Mouse (Mus musculus) CD8-positive naive resting alpha-beta T cell, adult 2 months (primary cell): ENCODE measurements at regions not wholly inside any gene's neighbourhood (a gene's known extent, or its start where the extent isn't known, plus 50 kb on each side); places are given as distances from the start of the nearest gene placed in this dataset.
"Not testable (repeated sequence)": the region's sequence is repeated elsewhere in the genome, so short reads cannot be mapped to it uniquely, and the experiment has no call there.

Experiments used
- DNase-seq, 2 experiments: peaks; one replicate each; pipeline ENCODE4 v3.0.0; 2022; ENCODE audit warnings: low read depth in 2 of 2, low spot score in 2 of 2

DNA sequence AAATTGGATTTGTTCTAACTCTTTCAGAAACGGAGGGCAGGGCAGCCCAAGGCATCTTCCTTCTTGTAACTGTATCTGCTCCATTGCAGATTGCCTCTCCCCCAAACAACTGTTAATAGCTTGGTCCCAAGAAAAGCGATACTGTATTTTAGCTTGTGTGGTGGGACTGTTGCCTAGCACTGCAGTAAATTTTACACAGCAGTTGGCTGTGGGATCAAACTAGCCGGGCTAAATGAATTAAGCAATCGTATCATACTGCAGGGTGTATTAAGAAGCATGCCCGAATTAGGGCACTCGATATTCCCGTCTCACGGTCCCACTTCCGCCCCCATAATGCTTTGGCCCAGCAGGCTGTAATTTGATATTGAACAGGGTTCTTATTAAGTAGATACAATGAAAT is 210.2 kb upstream of the 1700056E22Rik start:
- no peak for DNase-seq

DNA sequence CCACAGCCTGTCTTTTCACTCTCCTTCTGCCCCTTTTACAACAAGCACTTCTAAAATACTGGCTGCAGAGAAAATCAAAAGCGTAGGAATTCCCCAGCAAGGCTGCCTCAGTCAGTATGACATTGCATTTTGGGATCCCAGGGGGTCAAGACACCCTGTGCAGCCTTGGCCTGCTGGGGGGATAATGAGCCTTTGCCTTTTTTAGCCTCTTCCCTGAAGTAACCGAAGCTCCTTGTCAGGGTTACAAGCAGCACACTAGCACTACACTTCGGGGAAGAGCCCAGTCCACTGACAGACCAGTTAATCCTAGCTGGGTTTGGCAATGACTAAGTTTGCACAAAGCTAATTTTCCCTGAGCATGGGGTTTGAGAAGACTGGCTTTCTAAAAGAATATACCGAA is 207.7 kb upstream of the 1700056E22Rik start:
- DNase-seq: no peak

DNA sequence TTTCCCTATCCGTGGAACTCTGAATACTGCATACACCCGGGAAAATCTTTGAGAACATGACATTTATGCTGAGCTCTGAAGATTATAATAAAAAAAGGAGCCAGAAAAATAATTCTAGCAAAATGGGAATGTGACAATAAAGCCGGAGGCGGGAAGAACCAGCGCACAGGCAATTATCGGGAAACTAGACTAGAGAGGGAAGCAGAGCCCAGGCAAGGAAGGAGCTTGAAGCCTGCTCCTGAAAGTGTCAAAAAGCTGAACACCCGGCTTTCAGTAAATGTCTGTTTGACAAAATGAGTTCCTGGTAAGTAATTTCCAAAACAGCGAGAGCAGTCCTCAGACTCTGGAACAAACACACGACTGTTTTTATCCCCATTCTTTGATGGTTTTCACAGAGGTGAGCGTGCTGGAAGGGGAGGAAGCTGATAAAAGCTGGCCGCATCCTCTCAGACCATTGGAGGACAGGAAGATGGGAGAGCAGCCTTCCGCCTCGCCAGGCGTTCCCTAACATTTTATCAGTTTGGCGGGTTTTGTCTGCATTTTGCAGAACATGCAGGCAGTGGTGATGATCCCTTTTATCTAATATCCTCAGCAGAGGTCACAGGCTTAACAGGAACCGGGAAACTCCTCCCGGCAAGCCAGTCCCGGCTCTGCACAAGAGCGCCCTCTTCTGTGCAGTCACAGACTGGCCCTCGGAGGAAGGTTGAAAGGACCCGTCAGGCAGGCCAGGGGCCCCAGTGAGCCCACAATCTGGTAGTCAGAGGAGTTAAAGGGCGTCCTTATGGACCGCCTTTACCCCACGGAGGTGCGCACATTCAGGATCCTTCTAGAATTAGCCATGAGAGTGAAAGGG is 201.3 kb upstream of the 1700056E22Rik start:
- DNase-seq: peak; percentile 17 to 49

DNA sequence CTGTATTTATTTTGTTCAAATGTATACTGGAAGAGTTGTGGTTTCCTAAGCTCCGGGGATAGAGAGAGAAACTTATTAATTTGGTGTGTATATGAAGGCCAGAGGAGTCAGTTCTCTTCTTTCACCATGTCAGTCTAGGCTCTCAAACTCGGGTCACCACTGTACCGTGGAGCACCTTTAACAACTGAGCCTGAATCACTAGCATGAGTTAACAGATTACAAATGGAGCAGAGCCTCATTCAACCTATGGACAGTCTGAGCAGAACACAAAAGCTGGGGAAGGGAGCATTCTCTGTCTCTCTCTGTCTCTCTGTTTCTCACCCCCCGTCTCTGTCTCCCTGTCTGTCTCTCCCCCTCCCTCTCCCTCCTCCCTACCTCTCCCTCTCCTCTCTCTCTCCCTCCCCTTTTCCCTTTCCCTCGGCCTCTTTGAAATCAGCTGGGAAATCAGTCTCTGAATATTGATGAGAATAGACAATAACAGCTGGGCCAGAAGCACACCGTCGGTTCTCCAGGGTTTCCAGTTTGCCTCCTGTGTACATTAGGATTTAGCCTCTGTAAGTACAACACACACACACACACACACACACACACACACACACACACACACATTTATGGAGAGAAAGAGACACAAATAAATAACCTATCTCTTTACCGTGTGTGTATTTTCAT is 200.4 kb upstream of the 1700056E22Rik start:
- no peak for DNase-seq

DNA sequence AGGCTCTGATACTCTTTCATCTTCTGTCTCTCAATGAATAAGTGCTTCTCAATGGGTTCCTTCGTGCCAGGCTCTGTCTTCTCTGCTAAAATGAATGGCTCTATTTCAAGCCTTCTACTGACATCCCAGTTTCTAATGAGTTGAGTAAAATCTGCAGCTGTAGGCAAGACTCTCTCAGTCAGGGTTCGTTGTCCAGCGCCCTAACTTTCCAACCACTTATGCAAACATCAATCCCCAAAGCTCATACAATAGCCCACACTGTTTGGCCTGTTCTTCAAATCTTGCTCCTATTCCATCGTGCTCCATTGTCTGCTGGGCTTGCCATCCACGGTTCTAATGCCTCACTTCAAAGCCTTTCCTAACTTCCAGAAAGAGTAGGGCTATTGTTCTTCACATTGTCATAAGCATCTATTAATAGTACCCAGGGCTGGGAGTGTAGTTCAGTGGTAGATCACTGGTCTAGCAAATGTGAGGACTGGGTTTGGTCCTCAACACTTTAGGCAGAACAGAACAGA is 199.7 kb upstream of the 1700056E22Rik start:
- DNase-seq: no peak

DNA sequence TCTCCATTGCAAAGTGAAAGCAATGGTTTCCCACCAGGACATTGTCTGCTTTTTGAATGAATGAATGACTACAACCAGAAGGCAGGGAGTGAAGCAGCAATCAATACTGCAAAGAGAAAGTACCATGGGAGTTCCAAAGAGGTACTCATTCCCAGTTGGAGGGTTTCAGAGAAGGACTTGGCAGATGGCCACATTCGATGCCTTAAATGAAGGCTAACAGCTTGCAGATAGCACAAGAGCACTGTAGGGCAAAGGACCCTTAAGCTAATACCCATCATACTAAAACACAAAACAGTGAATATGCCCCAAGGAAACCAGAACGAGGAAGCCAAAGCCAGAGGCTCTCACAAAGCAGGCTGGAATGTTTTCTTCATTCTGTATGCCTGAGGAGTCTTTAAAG is 188.2 kb upstream of the 1700056E22Rik start:
- DNase-seq: no peak

DNA sequence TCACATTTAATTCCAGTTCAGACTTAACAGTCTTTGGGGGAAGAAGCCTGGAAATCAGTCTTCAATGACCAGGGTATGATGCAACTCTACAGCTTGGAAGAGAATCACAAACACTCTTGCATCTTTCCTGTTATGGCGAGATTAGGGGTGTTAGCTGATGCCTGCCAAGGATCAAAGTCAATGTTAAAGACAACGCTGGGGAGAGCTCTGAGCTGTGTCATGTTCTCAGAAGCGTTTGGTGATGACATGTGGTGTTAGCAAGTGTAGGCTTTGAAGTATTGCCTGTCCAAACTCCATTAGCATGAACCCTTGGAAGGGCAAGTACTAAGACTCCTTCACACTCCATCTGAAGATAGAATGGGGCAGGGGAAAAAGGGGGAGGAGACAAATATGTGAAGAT is 187.7 kb upstream of the 1700056E22Rik start:
- DNase-seq: no peak

DNA sequence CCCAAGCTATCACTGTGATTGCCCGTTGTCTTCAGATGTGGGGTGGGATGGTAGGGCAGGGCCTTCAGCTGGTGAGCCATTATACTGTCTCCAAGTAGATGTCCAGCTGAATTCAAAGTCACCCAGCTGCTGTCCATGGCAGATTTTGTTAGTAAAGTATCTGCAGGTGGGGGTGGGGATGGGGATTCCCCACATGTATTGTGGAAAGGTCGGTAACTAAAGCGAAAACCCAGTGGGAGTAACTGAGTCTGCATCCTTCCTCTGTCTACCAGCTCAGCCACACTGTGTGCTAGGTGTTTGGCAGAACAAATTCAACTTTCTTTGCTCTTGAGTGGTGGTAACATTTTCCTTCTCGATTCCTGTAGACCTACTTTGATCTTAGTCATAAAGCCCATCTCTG is 163.2 kb upstream of the 1700056E22Rik start:
- DNase-seq: no peak

DNA sequence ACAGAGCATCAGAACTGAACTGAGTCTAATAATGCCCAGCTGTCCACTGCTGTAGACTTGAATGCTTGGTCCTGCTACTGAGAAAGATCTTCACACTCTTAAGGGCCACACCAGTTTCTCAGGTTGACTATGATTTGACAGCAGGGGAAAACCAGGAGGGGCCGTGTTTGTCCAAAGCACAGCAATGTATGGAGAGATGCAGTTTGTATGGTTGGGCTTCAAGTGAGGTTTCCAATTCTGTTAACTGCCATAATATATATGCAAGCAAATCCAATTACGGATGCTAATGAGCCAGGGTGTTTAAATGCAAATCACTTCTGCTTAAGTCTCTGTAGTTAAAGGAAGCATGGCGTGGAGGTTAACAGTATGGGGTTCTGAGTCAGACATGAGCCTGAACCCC is 157.2 kb upstream of the 1700056E22Rik start:
- DNase-seq: no peak

DNA sequence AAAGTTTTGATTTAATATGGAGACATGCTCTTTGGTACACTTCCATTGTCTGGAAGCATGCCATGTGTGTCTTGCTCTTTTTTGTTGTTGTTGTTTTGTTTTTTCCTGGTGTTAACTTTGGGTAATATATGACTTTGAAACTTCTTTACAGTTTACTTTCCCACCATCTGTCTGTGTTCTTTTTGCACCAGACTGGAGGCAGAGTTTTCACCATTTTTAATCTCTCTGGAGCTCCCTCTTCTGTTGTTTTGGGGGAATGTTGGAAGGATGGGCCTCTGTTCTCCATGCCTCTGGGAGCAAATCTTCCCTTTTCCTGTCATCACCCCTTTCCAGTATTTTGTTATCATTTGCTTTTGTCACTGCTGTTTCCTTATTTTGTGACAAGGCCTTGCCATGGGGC is 153.5 kb upstream of the 1700056E22Rik start:
- DNase-seq: no peak

DNA sequence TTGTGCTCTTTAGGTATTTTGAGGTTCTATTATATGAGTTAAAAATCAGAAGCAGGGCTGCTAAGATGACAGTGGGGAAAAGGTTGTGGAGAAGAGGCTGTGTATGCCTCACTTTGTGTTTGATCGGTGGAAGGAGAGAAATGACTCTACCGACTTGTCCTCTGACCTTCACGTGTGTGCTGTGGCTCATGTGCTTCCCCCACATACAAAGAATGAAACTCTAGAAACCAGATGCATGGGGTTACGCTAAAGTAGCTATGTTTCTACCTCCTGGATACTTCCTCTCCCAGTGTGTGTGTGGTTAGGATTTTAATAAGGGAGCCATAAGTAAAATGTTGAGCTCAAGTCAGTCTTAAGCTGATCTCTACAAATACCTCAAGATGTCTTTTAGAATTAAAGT is 148.1 kb upstream of the 1700056E22Rik start:
- DNase-seq: no peak

DNA sequence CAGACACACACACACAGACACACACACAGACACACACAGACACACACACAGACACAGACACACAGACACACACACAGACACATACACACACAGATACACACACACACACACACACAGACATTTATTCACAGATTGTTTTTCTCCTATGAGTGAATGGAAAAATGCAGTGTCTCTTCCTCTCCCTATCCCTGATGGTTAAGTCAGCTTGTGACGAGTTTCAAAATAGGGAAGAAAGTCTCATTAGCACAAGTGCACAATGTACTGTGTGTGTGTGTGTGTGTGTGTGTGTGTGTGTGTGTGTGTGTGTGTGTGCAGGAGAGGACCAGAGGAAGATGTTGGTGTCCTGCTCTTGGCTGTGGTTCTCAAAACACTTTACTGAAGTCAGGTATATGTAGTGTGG is 140.3 kb upstream of the 1700056E22Rik start:
- not testable (repeated sequence) for DNase-seq

DNA sequence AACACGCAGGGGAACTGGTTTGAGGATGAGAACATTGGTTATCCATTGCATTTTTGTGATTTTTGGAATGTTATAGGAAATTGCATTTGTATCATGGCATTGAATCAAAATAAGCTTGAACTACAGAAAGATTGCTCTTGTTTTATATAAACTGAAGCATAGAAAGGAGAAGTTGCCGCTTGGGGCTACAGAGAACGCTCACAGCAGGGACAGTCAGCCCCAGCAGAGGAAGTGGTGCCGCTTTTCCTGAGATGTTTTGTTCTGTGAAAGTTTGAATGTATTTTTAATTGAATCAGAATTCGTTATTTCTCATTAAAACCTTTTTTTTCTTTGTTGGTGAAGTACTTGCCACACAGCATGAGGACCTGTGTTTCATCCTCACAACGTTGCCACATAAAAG is 139.6 kb upstream of the 1700056E22Rik start:
- no peak for DNase-seq

DNA sequence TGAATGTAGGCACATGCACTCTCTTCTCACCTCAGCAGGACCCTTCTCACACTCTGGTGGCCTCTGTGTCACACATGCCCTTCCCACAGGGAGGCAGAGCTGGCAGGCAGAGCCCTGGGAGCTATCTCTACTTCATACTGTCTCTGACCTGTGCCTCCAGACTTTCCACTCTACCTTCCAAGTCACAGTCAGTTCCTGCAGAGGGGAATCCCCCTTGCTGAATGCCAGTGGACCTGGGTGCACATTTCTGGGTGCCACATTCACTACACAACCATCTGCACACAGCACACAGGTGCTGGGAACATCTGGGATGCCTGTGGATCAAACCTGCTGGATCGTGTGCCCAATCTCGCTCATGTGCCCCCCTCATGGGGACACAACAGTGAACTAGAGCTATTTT is 138.9 kb upstream of the 1700056E22Rik start:
- no peak for DNase-seq

DNA sequence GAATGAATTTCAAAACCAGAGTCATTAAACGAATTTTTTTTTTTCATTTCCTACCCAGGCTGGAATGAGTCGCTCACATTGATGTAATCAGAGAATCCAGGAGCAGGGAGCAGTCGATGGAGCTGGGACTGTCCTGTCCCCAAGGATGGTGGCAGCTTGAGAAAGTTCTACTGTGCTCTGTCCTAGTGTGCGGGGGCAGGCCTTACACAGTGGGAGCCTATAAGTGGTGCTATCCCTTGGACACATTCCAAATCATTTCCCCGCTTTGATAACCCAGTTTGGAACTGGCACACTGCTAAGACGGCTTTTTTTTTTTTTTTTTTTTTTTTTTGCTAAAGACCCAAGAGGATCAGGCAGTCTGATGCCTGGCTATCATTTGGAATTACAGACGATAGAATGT is 137.5 kb upstream of the 1700056E22Rik start:
- no peak for DNase-seq

DNA sequence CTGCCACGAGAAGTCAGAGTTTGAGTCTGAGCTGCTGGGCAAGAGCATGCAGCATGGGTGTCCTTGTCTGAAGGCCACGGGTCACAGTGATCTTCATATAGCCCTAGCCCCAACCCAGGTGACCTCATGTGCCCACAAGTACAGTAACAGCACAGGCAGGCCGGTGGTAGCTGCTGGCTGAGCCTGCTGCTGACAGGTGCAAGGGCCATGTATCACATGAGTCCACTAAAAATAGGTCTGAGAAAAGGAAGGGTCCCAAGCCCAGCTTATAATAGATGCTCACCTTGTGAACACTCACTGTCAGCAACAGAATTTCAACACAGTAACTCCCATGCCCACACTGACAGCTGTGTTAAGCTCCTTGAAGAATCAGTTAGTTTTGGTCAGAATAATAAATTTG is 136.8 kb upstream of the 1700056E22Rik start:
- no peak for DNase-seq

DNA sequence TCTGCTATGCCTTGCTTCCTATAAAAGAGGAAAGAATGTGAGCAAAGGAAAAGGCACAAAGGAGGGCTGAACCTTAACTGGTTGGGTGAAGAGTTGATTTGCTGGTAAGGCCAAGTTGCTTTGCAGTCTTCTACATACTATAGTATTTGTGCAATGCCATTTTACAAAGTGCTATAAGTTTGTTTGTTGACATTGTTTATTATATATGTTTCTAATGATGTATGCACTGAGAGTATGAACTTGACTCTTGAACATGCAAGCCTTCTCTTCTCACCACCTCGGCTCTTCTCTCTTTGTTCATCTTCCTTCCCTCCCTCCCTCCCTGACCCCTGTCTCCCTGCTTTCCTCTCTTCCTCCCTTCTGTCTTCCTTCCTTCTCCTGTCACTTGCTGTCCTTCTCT is 135.9 kb upstream of the 1700056E22Rik start:
- DNase-seq: no peak

DNA sequence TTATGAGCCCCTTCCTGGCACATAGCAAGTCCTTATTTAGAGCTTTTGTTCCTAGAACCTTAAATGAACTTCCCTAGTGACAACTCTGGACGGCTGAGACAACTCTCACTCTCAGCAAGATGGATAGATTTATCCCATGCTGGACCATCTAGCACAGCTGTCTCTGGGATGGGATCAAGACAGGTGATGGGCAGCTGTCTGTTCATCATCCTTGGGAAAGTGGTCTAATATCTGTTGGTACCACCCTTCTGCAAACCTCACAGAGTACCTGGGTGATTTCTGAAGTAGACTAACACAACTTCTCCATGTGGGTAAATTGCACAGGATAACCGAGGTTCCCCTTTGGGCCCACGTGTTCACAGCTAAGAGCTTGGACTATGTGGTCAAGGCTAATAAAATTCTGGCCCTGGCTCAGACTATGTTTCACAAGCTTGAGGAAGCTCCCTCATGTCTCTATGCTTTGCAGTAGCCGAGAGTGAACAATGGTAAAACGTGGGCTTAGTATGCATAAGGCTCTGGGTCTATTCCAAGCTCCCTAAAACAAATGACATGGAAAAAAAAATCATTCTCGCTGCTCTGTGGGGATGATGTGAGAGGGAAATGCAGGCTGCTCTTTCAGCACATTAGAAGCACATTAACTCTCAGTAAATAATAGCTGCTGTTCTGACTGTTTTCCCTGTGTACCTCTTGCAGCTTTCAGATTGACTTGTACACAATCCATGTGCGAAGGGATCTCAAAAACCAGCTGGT is 135.1 kb upstream of the 1700056E22Rik start:
- DNase-seq: no peak

DNA sequence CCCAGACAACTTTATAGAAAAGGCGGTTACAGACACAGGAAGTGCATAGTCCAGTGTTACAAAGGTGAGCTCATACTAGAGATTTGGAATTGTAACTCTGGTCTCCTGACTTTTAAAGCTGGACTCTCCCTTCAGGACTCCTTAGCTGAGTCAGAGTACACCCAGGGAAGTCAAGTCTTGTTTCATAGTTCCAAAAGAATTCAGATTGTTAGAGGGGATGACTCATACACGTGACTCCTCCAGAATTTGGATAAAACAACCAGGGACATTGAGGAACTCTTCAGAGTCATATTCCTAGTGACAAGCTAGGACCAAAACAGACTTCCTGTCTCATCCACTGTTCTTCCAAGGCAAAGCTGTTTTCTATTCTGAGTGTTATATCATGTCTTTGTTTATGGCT is 132.8 kb upstream of the 1700056E22Rik start:
- DNase-seq: no peak

DNA sequence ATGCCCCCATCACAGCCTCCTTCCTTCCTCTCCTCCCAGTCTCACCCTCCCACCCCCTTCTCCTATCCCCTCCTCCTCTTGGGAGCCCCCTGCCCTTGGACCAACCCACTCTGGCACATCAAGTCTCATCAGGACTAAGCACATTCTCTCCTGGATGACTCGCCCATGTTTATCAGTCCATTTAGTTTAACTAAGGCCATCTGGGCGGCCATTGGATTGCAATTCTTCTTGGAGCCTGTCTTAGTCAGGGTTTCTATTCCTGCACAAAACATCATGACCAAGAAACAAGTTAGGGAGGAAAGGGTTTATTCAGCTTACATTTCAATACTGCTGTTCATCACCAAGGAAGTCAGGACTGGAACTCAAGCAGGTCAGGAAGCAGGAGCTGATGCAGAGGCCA is 128.4 kb upstream of the 1700056E22Rik start:
- DNase-seq: not testable (repeated sequence)

DNA sequence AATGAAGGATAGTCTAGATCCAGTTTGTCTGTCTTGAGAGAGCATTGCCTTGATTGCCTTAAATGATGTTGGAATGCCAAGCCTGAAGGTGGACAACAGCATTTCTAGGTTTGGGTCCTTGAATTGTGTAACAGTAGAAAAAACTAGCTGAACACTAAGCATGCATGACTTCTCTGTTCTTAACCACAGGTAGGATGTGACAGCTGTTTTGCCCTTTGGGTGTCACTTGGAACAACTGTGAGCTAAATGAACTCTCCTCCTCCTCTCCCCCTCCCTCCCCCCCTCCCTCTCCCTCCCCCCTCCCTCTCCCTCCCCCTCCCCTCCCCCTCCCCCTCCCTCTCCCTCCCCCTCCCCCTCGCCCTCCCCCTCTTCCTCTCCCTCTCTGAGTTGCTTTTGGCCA is 113.6 kb upstream of the 1700056E22Rik start:
- DNase-seq: no peak

DNA sequence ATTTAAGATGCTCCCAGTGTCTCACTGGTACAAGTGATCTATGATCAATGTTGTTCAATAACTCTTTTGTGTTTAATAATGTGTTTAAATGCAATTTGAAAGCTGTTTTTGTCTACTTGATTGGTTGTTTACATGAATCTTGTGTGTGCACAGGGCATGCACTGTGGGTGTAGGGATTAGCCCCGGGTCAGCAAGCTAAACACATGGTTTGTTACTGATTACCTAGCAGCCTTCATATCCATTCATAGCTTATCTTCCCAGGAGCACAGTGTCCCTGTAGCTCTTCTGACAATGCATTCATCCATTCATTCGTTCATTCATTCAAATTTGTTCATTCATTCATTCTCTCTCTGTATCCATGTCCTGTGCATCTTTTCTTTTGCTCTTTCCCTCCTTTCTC is 108.9 kb upstream of the 1700056E22Rik start:
- no peak for DNase-seq
